Mouse (Mus musculus) A20 (cell line): ENCODE data around the gene Arhgef11.
"Not testable (repeated sequence)": the region's sequence is repeated elsewhere in the genome, so short reads cannot be mapped to it uniquely, and the experiment has no call there.

Experiments
- DNase-seq: peaks from one replicate; pipeline ENCODE4 v3.0.0-alpha.2; 2011; ENCODE audit warnings: low read depth, low spot score

Arhgef11 gene

GRCm38 (mm10) chr3:87616957-87617810, at the start of gene Arhgef11:
TSS of gene Arhgef11 (plus strand) at chr3:87617559.
- DNase-seq, result peak; percentile 83

GRCm38 (mm10) chr3:87568681-87569080, 48.7 kb upstream of the Arhgef11 start:
- DNase-seq, result no peak

GRCm38 (mm10) chr3:87575766-87576165, 41.6 kb upstream of the Arhgef11 start:
- DNase-seq, result peak; percentile 38

GRCm38 (mm10) chr3:87582259-87582658, 35.1 kb upstream of the Arhgef11 start:
- DNase-seq, result no peak

GRCm38 (mm10) chr3:87593793-87594192, 23.6 kb upstream of the Arhgef11 start:
- DNase-seq, result no peak

- not testable (repeated sequence) for DNase-seq
Observed at GRCm38 (mm10) chr3:87595328-87595727, 22.0 kb upstream of the Arhgef11 start.

- peak; percentile 92 for DNase-seq
Observed at GRCm38 (mm10) chr3:87601077-87601476, 16.3 kb upstream of the Arhgef11 start.

GRCm38 (mm10) chr3:87616354-87616753, 1.0 kb upstream of the Arhgef11 start:
- no peak for DNase-seq

- DNase-seq, result no peak
Observed at GRCm38 (mm10) chr3:87617811-87618130, 412 bp downstream of the Arhgef11 start.

- peak; percentile 14 for DNase-seq
Observed at GRCm38 (mm10) chr3:87618240-87618639, 881 bp downstream of the Arhgef11 start.

GRCm38 (mm10) chr3:87618981-87619710, 1.8 kb downstream of the Arhgef11 start:
- no peak for DNase-seq

GRCm38 (mm10) chr3:87620218-87620891, 3.0 kb downstream of the Arhgef11 start:
- DNase-seq, result no peak

- DNase-seq, result no peak
Observed at GRCm38 (mm10) chr3:87624899-87625298, 7.5 kb downstream of the Arhgef11 start.

- no peak for DNase-seq
Observed at GRCm38 (mm10) chr3:87630899-87631298, 13.5 kb downstream of the Arhgef11 start.

GRCm38 (mm10) chr3:87631408-87631807, 14.0 kb downstream of the Arhgef11 start:
- no peak for DNase-seq

- no peak for DNase-seq
Observed at GRCm38 (mm10) chr3:87635514-87635913, 18.2 kb downstream of the Arhgef11 start.

- DNase-seq, result no peak
Observed at GRCm38 (mm10) chr3:87643453-87643852, 26.1 kb downstream of the Arhgef11 start.

GRCm38 (mm10) chr3:87646174-87646573, 28.8 kb downstream of the Arhgef11 start:
- DNase-seq, result no peak

GRCm38 (mm10) chr3:87649063-87649462, 31.7 kb downstream of the Arhgef11 start:
- DNase-seq, result no peak

GRCm38 (mm10) chr3:87658348-87658747, 41.0 kb downstream of the Arhgef11 start:
- DNase-seq, result no peak

- peak; percentile 19 for DNase-seq
Observed at GRCm38 (mm10) chr3:87659692-87660429, 42.5 kb downstream of the Arhgef11 start.

GRCm38 (mm10) chr3:87660479-87660878, 43.1 kb downstream of the Arhgef11 start:
- DNase-seq, result no peak
